Mouse (Mus musculus): ENCODE results near the gene Idh1.

Gene Idh1

DNA sequence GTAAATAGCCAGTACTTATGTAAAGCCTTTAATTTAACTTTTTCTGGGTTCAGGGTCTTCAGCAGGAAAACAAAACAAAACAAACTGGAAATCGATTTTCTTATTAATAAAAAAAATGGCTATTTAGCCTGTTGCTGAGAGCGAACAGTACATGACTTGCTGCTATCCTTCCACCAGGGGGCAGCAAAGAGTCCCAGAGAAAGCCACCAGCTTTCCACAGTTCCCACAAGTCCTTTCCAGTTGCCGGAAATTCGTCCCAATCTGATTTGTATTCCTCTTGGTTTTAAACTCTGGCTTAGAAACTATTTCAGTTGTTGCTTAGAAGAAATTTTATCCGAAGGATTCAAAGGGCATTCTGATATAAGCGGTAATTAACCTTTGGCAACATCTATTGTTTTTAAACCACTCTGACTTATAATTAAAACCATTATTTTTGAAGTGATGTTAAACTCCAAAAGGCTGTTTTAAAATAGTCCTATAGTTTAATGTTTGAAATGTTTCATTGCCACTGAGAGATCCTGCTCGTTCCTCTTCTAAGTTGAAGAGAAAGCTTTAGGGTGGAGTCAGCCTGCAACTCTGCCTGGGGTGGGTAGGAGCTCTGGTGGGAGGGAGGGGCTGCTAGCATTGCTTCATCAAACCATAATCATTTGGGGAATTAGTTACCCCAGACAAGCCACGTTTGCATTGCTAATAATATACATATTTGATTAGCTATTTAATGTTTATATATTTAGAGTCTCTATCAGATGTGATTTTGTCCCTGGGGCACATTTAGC is 74.1 kb downstream of the Idh1 start:
- no peak for DNase-seq

GRCm38 (mm10) chr1:65109756-65110435 is 76.4 kb downstream of the Idh1 start:
- peak; percentile 82 for DNase-seq

DNA sequence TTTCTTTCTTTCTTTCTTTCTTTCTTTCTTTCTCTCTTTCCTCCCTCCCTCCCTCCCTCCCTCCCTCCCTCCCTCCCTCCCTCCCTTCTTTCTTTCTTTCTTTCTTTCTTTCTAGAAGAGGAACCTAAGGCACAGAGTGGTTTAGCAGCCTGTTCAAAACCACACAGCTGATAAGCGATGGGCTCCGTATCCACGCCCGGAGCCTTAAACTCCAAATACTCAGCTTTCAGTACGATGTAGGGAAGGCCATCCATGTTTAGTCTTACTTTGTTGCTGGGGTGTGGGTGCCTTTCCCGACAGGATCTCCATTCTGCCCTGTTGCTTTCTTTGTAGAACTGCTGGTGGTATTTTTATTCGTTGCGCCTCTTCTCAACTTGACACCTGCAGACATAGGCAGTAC is 77.1 kb downstream of the Idh1 start:
- no peak for DNase-seq

All from heart, adult 11 months (tissue).